Mouse (Mus musculus) neutrophil, adult 5-6 weeks (primary cell): ENCODE data around the gene Wnt4. TPM values are rescaled to one million over a fixed set of nuclear protein-coding genes. Genes with fewer than 3 reads are reported as not detected.

Source experiments
- total RNA-seq: library from RNA; stranded (forward); fragments of 200-1000 nt; gene quantifications from 2 replicates; pipeline ENCODE4 v1.2.3, GENCODE M21; 2017

Wnt4 gene
- total RNA-seq, 1 experiment from 2014 or later, result not detected

Other genes starting within 250 kb of the Wnt4 start
- gene Zbtb40, start 228.7 kb upstream of the Wnt4 start, total RNA-seq, result 12.5 and 15.6 TPM in 2 replicates
- 728 and 734 TPM in 2 replicates for gene Cdc42, start 80.2 kb downstream of the Wnt4 start, total RNA-seq
- gene Cela3a, start 132.3 kb downstream of the Wnt4 start, total RNA-seq, result not detected in 2 replicates
- not detected in 2 replicates for gene Cela3b, start 153.1 kb downstream of the Wnt4 start, total RNA-seq
- not detected in 2 replicates for gene 1700013G24Rik, start 175.8 kb downstream of the Wnt4 start, total RNA-seq
- gene Hspg2, start 191.3 kb downstream of the Wnt4 start, total RNA-seq, result 0.12 TPM in 2 replicates